Mouse (Mus musculus) heart, postnatal 10 days (tissue): ENCODE results near the gene Slc2a10. TPM values are rescaled to one million over a fixed set of nuclear protein-coding genes. Genes with fewer than 3 reads are reported as not detected.

Source experiments
- DNase-seq, 2 experiments: peaks; one replicate each; pipeline ENCODE4 v3.0.0; 2021
- intact Hi-C: fragments of 180-260 bp; cut with DNase I; formaldehyde crosslinking; loops from one replicate; pipeline ENCODE4 v1.15.1; 2025
- total RNA-seq, 2 experiments: library from RNA; stranded (reverse); gene quantifications; 2 replicates each; pipeline ENCODE4 v1.2.3; 2021

The Slc2a10 gene
- total RNA-seq, 2 experiments from 2014 or later, result 5.5 to 5.7 TPM

DNA sequence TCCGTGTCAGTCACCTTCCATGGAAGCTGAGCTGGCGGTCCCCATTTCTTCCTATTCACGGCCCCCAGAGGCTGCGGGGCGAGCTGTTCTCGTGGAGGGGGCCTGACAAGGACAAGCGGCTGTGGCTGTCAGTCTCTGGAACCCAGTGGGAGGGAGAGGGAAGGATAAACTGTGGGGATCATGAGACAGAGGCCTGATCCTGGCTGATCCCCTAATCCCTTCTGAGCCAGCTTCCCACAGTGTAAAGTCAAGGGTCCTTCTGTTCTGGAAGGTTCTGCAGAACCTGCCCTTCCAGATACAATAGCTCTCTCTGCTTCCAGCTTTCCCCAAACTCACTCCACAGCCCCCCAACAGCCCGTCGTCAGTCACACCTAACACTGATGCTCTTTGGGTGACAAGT is 50.5 kb downstream of the Slc2a10 start:
- intact Hi-C loops, result no loop called here
- no peak for DNase-seq

DNA sequence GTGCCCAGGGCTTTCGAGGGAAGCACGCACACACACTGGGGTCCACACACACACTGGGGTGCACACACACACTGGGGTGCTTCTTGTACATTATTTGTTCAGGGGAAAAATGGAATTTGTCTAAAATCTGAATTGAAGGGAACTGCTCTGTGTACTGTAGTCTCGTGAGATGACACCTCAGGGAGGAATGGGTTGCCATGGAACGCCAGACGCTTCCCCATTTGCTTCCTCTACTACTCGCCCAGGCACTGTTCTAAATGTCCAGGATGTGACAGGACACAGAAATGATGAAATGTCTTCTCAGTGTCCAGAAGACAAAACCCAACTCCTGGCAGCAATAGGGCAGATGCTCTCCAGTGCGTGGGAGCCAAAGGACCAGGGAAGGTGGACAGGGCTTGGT is 53.7 kb downstream of the Slc2a10 start:
- intact Hi-C loops, result no loop called here
- no peak for DNase-seq

DNA sequence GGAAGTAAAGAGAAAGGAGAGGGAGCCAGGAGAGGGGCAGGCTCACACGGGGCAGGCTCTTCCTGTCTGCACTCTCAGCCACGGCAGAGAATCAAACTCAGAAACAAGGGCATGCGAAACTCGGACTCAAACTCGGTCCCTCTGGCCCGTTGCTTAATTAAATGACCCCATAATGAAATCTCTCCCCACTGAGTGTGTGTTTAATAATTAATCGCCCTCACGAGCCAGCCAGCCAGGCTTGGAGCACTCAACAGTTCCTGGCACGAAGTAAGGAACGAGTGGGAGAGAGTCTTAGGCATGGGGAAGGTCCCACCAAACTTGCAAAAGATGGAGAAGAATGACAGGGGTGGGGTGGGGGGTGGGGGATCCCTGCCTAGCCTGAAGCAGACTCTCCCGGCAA is 55.3 kb downstream of the Slc2a10 start:
- DNase-seq, result no peak
- intact Hi-C loops, result no loop called here

DNA sequence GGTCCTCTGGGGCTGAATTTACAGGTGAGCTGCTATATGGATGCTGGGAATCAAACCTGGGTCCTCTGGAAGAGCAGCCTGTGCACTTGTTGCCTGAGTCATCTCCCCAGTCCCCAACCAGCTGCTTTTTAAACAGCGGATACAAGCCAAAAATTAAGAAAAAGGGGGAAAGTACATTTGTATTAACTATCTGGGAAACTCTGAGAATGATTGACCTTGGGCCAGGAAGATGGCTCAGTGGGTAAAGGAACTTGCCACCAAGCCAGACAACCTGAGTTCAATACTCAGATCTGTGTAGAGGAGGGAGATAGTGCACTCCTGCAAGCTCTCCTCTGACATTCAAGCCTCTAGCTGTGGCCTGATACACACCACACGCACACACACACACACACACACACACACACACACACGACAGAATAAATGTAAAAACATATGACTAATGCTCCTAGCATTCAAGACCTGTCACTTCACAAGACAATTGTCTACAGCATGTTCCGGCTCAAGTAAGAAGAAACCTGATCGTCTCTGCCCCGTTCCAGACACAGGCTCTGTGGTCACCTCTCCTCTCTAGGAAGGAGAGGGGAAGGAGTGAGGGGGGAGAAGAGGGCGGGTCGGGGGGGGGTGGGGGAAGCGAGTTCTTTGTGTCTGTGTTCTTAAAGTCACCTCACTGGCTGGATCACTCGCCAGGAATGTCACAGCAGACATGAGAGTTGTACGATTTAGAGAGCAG is 56.1 kb downstream of the Slc2a10 start:
- intact Hi-C loops, result no loop called here
- DNase-seq, result peak in 1 of 2 experiments; percentile 9

- intact Hi-C loops, result no loop called here
- DNase-seq, result no peak
Measured at GRCm38 (mm10) chr2:165561861-165562260, 58.3 kb downstream of the Slc2a10 start.

DNA sequence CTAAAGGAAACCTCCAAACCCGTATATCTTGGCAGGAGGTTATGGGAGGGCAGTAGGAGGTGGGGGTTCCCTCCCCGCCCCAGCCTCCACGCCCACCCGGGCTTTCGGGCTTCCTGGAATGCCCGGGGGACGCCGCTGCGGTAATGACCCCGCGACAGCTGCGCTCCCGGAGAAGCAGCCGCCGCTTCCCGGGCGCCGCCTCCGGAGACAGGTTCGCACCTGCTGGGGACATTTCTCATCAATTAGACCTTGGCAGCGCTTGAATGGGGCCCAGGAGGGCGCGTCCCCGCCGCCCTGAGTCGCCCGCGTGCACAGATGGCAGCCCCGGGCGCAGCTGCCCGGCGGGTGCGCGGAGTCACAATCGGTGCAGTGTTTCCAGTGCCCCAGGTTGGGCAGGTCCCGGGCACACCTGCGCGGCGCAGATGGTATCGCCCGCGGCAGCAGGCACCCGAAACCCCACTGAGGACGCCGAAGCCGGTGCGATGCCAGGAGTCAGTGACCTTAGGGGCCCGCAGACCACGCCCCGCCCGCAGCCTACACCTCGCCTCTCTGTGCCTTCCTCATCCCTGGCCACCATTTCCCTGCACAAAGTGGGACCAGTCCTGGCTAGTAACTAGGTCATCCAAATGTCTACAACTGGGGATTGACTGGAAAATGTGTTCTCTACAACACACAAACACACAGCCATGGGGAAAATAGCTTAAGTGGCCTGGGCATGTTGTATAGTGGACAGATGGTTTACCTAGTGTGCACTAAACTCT is 59.9 kb downstream of the Slc2a10 start:
- intact Hi-C loops, result no loop called here
- peak in 1 of 2 experiments; percentile 8 for DNase-seq

- intact Hi-C loops, result no loop called here
- DNase-seq, result no peak
Measured at GRCm38 (mm10) chr2:165564101-165564500, 60.5 kb downstream of the Slc2a10 start.

GRCm38 (mm10) chr2:165564620-165565019 is 61.0 kb downstream of the Slc2a10 start:
- intact Hi-C loops, result no loop called here

DNA sequence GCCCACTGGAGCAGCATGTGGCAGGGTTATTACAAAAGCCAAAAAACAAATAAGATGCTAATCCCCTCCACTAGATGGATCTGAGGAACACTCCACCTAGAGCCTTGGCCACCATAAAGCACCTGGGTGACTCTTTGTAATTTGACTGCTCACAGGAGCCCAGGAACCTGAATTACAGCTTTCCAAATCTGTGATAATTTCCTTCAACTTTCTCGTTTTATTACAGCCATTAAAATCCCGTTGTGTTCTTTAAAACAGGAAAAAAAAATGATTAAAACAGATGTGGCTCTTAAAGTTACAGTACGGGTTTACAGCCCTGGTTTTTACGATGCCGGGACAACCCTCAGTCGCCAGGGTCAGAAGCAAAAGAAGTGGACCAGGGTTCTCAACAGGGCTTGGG is 63.3 kb downstream of the Slc2a10 start:
- intact Hi-C loops, result no loop called here
- no peak for DNase-seq

More at GRCm38 (mm10) chr2:165564620-165565019, 61.0 kb downstream of the Slc2a10 start:
- no peak for DNase-seq

DNA sequence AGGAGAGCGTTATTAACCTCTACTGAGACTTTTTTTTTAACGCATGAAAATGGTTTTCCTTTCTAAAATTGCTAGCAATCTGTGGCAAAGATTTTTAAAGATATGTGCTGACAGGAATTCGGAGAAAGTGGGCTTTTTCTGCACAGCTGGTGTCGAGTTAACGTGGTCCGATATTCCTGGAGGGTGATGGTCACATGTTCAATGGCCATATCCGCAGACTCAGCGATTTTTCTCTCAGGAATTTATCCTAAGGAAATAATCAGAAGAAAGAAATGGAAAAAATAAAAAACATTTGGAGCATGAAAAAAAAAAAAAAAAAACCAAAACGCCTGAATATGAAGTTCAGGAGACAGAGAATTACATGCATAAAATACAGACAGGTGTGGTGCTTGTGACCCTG is 64.2 kb downstream of the Slc2a10 start:
- no peak for DNase-seq
- intact Hi-C loops, result no loop called here

DNA sequence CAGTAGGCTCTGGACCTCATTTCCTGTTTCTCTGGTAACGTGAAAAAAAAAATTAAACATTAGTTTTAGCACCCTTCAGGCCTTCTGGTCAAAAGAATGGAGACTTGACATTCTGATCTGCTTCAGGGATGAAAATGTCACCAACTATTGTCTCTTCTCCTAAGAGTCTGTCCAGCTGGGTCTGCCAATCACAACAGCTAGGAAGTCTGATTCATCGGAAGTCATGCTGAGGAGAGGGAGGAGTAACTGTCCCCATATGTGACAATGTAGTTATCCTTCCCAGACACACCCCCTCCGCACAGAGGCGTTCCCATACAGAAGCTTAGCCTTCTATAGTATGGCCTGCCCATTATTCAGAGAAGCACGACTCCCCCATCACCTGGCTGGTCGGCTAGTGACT is 65.3 kb downstream of the Slc2a10 start:
- DNase-seq, result no peak
- intact Hi-C loops, result no loop called here

Other genes starting within 250 kb of the Slc2a10 start
- 10 to 100 TPM; 18.5 to 19.8 TPM for gene Slc35c2, start 215.9 kb upstream of the Slc2a10 start, total RNA-seq
- gene Elmo2, start 177.3 kb upstream of the Slc2a10 start, total RNA-seq, result 10 to 100 TPM; 26.0 to 26.5 TPM
- not detected for gene Zfp663, start 135.1 kb upstream of the Slc2a10 start, total RNA-seq
- 1 to 10 TPM; 3.4 to 4.1 TPM for gene Zfp334, start 115.5 kb upstream of the Slc2a10 start, total RNA-seq
- gene Ocstamp, start 103.4 kb upstream of the Slc2a10 start, total RNA-seq, result not detected
- gene Slc13a3, start 30.6 kb upstream of the Slc2a10 start, total RNA-seq, result 1 to 10 TPM in 1 of 2 experiments, under 1 TPM in 1; 0.10 to 1.1 TPM
- 10 to 100 TPM in 1 of 2 experiments, 1 to 10 TPM in 1; 9.7 to 10.5 TPM for gene Trp53rka, start 10.5 kb upstream of the Slc2a10 start, total RNA-seq
- gene Eya2, start 91.2 kb downstream of the Slc2a10 start, total RNA-seq, result 1 to 10 TPM; 2.7 to 3.3 TPM